Mouse (Mus musculus): ENCODE data around the gene Adam19.
"Not testable (repeated sequence)": the region's sequence is repeated elsewhere in the genome, so short reads cannot be mapped to it uniquely, and the experiment has no call there.

Adam19 gene

DNA sequence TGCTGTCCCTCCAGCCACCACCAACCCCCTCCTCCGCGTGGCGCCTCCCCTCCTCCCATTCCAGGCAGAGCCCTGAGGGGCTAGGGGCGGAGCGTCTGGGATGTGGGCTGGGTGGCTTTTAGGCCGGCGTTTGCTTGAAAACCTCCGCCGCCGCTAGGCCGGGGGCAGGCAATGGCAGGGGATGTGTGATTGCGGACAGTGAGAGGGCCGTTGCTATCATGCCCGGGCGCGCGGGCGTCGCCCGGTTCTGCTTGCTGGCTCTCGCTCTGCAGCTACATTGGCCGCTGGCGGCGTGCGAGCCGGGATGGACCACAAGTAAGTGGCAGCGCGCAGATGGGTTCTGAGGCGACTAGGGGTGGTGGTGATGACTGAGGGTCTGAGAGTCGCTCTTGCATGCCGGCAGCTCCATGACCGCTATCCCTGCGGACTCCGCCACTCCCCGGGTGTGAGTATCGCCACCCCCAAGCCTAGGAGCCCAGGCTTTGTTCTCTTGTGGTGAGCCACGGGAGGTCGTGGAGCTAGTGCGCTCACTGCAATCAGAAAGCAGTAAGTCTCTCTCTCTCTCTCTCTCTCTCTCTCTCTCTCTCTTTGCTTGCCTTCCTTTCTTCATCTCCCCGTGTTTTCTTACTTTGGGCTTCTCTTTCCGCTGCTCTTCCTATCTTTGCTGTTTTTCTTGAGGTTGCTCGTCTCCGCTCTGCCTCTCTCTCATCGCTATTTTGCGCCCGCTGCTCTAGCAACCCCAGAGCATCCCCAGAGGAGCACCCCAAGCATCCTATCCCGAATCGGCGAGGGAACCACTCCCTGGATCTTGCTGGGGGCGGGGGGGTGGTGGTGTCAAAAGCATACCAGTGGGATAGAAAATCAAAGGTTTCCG is at the start of gene Adam19:
Adam19 (plus strand) TSS at position 97 of the 874 bp plus-strand sequence.
- peak; percentile 45 to 59 for DNase-seq (ENCODE audit: low spot score in 2 of 2)

DNA sequence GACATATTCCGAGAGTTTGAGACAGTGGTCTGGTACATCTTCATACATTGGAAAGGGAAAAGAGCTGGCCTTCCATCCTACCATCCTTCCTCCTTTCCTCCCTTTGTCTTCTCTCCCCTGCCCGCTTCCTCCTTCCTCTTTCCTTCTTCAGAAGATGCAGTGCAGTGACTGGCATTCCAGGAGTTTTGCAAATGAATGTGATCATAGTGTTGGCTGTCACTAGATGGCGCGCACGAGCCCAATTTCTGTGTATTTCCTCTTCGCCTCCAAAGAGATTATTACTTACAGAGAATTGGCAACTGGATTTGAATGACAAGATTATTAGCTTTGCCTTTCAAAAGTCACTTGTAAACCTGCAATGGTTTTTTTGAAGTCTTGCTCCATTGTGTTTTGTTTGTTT is 39.7 kb upstream of the Adam19 start:
- peak; percentile 20 to 53 for DNase-seq (ENCODE audit: low spot score in 2 of 2)

- no peak for DNase-seq (ENCODE audit: low spot score in 2 of 2)
Measured at GRCm38 (mm10) chr11:46020246-46020645, 35.5 kb upstream of the Adam19 start.

DNA sequence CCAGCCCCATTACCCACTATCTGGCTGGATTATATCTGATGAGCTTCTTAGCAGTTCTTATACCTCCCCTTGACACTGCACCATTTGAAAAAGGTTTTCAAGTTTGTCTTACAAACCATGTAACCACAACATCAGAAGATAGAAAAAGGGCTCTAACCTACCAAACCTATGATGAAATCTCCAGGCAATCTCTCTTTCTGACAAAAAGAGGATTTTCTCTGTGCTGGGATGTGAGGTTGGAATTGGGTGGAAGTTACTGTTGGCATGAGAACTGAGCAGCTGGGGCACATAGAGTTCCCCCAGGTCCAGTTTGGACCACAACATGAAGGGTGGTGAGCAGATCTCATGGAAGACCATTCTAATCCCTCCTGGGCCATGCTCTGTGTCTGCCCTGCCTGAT is 33.9 kb upstream of the Adam19 start:
- DNase-seq (ENCODE audit: low spot score in 2 of 2), result no peak

GRCm38 (mm10) chr11:46022983-46023382 is 32.8 kb upstream of the Adam19 start:
- DNase-seq (ENCODE audit: low spot score in 2 of 2), result no peak

DNA sequence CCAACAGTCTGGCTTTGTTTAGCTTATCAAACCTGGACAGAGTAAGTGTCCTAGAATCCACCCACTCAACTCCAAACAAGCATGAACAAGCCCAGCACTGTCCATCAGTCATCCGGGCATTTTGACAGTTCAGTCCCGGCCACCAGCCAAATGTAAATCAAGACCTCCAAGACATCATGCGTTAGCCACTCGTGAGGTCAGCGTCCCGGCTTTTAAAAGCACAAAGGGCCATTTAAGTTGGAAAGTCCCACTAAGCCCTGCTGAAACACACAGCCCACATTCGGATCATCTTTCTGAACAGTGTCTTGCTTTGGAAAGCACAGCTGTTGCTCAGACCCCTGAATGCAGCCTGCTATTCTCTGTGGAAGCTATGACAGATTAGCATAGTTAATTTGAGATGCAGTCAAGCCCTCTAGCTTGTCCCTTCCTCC is 29.8 kb upstream of the Adam19 start:
- no peak for DNase-seq (ENCODE audit: low spot score in 2 of 2)

DNA sequence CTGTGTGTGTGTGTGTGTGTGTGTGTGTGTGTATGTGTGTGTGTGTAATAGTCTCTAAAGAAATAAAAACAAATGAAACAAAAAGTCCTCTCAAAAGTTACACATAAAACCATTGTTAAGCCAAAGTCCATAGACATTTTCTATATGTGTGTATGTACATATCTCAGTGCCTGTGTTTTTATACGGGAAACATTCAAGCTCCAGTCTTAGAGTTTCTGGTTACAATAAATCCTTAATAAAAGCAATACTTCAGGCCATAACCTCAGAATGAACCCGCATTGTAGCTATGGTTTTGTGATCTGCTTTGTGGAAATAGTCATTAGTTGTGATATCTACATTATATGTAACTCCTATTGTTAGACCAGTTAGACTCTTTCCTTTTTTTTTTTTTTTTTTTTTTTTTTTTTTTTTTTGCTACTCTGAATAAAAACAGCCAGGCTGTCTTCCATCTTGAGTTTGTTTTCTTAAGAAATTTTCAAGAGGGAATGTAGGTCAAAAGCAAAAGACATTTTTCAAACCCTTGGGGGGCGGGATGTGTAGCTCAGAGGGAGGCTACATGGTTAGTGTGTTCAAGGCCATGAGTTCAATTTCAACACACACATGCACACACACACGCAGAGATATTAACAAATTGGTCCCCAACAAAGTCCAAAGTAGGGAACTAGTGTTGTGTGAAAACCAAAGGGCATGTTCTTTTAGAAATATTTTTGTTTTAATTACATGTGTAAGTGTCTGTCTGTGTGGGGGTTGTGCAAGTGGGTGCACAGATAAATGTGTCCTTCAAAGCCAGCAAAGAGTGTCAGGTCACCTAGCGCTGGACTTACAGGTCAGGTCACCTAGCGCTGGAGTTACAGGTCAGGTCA is 27.6 kb upstream of the Adam19 start:
- no peak for DNase-seq (ENCODE audit: low spot score in 2 of 2)

- DNase-seq (ENCODE audit: low spot score in 2 of 2), result no peak
Measured at GRCm38 (mm10) chr11:46029485-46029884, 26.3 kb upstream of the Adam19 start.

DNA sequence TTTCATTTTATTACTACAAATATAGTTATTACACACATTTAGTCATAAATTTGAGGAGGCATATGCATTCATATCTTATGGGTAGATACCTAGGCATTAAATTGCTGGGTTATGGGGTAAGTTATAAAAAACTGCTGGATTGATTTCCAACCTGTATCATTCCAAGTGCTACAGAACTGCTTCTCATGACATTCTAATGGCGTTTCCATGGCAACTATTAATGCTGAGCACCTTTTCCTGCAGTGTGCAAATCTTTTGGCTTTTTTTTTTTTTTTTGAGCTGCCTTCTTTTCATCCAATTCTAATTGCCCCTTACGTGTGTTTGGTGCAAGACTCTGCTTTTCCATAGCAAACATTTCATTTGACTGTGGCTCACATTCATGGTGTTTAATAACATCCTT is 25.8 kb upstream of the Adam19 start:
- DNase-seq (ENCODE audit: low spot score in 2 of 2), result no peak

DNA sequence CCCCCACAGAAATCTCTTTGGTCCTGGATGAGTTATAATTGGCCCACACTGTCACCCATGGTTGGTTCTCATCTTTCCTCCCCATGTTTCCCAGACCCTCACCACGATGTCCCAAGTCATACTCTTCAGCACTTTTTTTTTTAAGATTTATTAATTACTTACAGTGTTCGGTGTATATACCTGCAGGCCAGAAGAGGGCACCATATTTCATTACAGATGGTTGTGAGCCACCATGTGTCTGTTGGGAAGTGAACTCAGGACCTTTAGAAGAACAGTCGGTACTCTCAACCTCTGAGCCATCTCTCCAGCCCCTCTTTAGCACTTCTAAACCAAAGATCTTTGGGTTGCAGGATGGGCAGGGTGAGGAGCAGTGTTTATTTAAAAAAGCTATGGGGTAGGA is 24.3 kb upstream of the Adam19 start:
- DNase-seq (ENCODE audit: low spot score in 2 of 2), result no peak

DNA sequence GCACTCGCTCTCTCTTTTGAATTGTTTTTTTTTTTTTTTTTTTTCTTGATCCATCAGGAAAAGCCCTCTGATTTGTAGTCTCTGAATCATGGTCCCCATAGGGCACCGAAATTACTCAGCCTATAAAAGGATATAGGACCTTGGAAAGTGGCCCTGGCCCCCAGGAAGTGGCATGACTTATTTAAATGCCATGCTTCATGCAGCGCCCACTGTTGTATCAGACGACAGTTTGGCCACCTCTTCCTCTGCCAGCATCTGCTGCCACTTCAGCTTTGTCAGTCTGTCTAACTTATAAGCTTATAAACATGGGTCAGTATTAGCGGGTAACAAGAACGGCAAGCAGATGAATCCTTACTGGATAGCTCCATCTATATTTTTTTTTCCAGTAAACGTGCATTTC is 22.8 kb upstream of the Adam19 start:
- no peak for DNase-seq (ENCODE audit: low spot score in 2 of 2)

- no peak for DNase-seq (ENCODE audit: low spot score in 2 of 2)
Measured at GRCm38 (mm10) chr11:46036374-46036773, 19.4 kb upstream of the Adam19 start.

DNA sequence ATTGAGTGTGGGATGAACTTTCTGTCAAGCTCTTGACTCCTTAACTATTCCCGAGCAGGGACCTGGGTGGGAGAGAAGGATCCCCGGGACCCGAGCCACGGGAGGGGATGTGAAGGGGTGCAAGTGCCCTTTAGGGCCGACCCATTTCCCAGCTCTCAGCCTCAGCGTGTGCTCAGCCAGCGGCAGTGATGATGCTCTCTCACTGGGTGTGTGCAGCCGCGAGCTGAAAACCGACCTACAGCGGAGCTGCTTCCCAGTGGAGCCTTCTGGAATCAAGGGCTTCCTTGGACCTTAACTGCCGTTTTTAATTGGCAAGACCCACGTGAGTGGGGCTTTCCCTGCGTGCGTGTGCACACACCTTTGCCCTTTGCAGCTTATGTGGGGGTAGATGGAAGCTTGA is 16.9 kb upstream of the Adam19 start:
- no peak for DNase-seq (ENCODE audit: low spot score in 2 of 2)

DNA sequence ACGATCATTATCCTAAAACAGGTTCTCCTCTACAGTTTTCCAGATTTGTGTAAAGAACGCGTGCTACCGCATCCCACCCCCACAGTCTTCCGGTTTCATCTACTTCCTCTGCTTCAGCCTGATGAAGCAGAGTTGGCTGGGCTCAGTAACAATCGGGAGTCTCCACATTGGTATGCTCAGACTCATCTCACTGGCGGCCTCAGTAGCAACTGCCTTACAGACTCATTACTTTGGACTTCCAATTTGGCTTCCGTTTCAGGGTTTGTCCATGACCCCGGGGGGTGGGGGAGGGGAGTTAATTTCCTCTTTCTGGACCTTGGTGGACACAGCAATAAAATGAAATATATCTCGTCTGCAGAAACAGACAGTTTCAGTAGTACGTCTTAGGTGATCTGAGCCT is 16.5 kb upstream of the Adam19 start:
- no peak for DNase-seq (ENCODE audit: low spot score in 2 of 2)

DNA sequence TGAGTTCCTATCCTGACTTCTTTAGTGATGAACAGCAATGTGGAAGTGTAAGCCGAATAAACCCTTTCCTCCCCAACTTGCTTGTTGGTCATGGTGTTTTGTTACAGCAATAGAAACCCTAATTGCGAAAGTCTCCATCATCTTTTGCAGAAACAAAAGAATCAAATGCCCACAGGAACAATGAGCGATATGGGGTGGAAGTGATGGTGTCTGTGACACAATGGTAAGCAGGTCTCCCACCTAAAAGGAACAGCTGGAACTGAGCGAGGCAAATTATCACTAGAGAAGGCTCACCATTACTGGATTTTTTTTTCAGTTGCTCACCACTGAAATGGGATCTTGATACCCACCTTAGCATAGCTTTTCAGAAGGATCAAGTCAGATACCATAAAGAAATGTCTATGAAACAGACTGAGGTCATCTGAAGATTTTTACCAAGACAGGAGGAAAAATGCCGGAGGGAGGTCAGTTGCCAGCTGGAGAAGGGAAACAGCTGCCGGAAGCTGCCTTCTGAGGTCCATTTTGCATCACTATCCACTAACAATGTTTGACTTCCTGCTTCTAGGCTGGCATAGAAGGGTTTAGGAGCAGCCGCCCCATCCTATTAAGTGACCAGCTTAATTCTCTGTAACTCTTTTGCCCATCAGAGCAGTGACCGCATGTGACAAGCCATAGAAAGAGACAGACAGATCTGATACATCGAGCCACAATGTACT is 14.8 kb upstream of the Adam19 start:
- DNase-seq (ENCODE audit: low spot score in 2 of 2), result no peak

DNA sequence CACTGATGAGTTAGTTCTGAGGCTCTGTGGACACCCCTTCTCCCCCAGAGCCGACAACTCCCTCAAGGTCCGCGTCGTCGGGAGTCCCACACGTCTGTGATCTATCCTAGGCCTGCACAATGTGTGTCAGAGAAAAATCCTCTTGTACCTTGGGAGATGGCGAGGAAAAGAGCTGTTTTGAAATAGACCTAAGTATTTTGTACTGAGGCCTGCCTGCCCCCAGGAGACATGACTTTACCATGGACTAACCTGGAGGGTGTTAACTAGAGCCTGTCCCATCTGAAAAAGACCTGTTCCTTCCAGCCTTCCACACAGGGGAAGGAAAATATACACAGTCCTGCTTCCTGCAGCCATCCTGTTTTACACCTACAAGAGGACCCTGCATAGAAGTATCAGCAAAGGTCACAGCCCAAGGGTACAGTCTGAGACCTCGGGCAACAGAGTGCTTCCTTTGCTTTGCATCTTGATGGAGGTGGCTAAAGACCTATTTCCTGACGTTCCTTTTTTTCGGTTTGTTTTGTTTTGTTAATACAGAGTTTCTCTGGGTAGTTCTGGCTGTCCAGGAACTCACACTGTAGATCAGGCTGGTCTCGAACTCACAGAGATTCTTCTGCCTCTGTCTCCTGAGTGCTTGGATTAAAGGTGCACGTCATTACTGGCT is 14.1 kb upstream of the Adam19 start:
- DNase-seq (ENCODE audit: low spot score in 2 of 2), result no peak

DNA sequence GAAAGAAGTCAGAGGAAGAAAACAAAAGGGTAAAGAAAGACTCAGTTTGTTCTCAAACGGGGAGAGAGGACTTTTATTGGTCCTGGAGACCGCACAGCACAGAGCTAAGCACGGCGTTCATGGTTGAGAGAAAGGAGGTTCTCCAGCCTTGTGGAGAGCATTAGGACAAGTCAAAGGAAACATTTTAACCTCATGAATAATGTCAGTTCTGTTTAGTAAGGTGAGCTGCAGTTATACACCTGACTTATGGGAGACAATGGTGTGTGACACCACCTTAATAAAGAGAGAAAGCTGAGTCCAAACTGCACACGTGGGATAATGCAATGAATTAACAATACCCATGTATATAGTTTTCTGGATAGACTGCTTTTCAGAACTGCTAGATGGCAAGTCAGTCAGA is 11.0 kb upstream of the Adam19 start:
- no peak for DNase-seq (ENCODE audit: low spot score in 2 of 2)

DNA sequence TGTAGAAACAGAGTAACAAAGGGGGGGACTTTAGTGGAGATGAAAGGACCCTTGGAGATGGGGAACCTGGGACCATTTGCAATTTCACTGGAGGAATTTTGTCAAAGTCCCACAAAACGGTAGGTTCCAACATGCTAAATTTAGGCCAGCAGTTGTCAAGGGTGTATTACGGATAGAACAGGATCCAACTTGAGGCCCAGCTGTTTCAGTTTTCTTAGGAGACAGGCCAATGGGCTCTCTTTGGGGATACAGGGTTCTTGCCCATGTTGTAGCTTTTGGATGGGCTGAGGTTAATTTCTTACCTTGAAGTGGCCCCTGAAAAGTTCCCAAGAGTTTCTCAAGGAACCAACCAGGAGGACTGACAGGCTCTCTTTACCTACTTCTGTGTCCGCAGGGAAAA is 8.5 kb upstream of the Adam19 start:
- DNase-seq (ENCODE audit: low spot score in 2 of 2), result no peak

DNA sequence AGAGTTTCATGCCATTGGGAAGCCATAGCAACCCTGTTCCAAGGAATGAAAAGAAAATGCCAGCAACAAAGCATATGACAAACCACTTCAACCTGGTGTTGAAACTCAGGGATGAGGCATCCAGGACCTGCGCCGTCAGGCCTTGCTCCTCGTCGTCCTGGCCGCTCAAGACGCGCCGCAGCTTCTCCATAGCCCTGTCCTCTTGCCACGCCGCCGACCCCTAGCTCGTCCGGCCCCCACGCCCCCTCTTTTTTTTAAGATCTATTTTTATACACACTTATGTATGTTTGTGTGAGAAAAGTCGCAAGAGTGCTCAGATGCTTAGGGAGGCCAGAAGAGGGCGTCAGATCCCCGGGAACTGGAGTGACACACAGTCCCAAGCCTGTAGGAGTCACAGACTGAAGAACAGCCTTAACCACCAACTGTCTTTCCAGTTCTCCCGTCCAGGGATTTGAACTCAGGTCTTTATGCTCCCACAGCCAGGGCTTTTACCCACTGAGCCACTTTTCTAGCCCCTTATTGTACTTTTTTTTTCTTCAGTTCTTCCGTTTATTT is 3.6 kb upstream of the Adam19 start, which contains the start of gene Gm12166:
Gm12166 (minus strand) TSS at position 217 of the 555 bp plus-strand sequence.
- peak; percentile 29 to 63 for DNase-seq (ENCODE audit: low spot score in 2 of 2)

GRCm38 (mm10) chr11:46053457-46053856 is 2.3 kb upstream of the Adam19 start:
- not testable (repeated sequence) for DNase-seq (ENCODE audit: low spot score in 2 of 2)

GRCm38 (mm10) chr11:46054311-46054710 is 1.5 kb upstream of the Adam19 start:
- DNase-seq (ENCODE audit: low spot score in 2 of 2), result no peak

Measured in spleen, postnatal 14 days (tissue).